Mouse (Mus musculus) bone marrow, adult 2 months (tissue): ENCODE data around the gene Nicn1.

Experiments
- CTCF ChIP-seq: fragments of 200-500 bp; IDR thresholded peaks from 2 replicates; pipeline ENCODE4 v1.5.1; 2011; ENCODE audit warnings: low read length, control low read depth; ENCODE audit not compliant: control insufficient read depth, insufficient read depth
- POLR2A ChIP-seq: fragments of 200-500 bp; IDR thresholded peaks from 2 replicates; pipeline ENCODE4 v1.6.1; 2011; ENCODE audit warnings: low read depth, mild to moderate bottlenecking, control low read depth, low read length, borderline replicate concordance; ENCODE audit not compliant: control insufficient read depth

DNA sequence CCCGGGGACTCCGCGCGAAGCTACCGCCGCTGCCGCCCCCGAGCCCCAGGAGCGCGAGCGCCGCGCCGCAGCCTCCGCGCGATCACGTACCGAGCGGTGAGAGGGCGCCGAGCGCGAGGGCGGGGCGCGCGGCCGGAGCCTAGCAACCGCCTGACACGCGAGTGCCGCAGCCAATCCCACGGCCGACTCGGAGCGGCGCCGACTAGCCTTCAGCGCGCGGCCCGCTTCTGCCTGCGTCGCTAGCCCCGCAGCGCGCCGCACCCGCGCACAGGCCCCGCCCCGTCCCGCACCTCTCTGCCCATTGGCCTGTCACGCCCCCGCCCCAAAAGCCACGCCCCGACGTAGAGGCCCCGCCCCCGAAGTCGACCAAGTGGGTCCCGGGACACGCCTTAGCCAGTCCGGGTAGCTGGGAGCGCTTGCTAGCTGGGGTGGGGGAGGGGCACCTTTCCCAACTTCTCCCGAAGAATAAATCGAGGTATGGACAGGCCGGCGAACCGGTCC, 26.5 kb upstream of the Nicn1 start, which contains the start of gene Dag1:
- TF ChIP-seq POLR2A: 0 out of 2 replicates have a peak, but pooled peaks have one; percentile 1
- no peak for TF ChIP-seq CTCF
